Mouse (Mus musculus): Measurements from ENCODE around the gene Kif16b.

Gene Kif16b

DNA sequence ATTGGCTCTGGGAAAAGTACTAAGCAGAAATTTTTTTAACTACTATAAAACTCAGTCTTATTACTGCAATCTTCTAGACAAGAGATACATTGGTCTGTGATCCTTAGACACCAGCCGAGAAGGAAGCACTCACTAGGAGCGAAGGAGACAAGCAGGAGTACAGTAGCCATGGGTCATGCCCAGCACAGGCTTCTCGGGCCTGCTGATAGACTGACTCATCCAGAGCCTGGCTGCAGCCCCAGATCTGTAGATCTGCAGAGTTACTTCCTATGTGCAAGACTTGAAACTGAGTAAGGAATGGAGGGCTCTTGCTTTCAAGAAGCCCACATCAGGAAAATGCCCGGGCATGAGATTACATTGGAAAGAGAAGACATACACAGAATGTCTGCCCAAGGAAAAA is 169.0 kb downstream of the Kif16b start:
- DNase-seq (ENCODE audit: low spot score): no peak

DNA sequence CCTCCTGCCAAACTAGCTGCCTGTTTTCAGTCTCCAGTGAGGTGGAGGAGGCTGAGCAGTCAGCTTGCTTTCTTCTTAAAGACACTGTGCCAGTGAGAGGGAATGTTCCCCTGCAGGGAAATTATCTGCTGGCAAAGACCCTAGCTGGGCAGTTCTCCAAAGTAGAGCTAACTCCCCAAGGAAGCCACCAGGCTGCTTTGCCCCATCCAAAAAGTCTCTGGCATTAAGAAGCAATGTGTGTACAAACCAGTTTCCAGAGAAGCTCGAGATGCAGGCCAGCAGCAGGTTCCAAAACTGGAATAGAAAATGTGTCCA is 169.6 kb downstream of the Kif16b start:
- DNase-seq (ENCODE audit: low spot score): peak; percentile 47

DNA sequence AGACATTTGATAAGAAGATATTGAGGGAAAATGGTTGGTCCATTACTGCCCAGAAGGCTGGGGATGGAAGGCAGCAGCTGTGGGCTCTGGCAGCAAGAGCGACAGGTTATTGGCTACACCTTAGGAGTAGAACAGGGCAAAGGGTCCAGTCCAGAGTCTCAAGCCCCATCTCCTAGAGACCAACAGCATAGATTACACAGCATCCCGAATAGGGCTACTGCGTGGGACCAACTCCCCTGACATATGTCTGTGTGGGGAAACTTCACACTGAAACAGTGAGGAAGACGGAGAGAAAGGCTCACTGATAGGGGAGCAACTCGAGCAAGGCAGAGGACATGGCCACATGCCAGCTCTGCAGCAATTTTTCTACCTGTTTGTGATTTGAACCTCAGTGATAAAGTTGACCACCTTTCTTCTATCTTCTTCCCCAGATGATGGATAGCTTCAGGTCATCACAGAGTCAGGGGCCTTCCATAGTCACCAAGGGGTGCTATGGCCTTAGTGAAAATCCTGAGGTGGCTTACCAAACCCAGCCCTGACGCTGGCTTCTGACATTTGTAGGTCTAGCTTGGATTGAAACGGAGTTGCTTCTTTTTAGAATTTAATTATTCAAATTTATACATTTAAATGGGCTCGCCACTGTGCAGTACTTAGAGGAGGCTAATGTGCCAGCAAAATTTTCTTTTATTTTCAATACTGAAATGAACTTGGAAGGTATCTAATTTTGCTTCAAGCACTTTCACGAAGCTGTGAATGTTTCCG is 170.1 kb downstream of the Kif16b start:
- no peak for DNase-seq (ENCODE audit: low spot score)

DNA sequence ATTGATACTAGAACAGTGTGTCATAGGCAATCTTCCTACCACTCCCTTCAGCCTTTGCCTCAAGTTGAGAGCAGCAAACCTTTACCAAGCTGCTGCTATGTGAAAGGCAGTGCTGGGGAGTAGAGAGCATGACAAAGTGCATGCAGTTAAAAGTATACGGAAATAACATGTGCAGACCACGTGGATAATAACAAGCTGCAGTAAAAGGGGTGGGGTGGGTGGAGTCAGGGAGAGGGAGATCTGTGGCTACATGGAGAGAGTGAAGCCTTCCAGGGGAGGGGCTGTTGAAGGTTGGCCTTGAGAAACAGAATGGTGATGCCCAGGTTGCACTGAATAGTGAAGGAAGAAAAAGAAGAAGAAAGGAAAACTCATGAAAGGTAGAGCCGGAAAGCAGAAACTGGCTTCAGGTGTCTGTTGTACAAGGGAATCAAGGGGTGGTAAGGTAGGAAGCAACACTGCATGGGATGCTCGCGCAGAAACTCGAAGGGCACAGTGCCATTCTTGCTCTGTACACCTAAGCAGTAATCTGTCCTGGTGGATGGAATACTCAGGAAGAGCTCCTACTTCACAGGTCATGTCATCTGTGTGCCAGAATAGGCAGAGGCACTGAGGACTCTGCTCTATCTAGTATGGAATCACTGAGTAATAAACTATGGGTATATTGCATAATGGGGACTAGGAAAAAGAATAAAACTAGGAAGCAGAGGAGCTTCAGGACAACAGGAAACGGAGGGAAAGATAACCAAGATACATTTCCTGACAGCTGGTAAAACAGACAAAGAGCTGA is 176.9 kb downstream of the Kif16b start:
- DNase-seq (ENCODE audit: low spot score): no peak

DNA sequence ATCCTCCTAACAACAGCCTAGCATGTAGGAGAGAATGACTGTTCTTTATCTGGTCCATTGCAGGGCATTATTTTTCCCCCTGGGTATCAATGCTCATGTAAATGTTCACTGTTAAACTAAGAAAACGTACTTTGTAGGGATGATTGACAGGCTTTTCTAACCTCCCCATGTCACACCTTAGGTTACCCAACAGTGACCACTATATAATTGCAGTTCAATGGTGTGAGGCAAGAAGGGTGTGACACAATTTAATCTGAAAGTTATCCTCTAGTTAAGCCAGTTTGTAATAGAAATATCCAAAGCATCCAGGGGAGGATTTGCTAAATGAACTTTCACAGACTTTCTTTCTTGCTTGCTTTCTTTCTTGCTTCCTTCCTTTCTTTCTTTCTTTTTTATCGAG is 181.2 kb downstream of the Kif16b start:
- no peak for DNase-seq (ENCODE audit: low spot score)

DNA sequence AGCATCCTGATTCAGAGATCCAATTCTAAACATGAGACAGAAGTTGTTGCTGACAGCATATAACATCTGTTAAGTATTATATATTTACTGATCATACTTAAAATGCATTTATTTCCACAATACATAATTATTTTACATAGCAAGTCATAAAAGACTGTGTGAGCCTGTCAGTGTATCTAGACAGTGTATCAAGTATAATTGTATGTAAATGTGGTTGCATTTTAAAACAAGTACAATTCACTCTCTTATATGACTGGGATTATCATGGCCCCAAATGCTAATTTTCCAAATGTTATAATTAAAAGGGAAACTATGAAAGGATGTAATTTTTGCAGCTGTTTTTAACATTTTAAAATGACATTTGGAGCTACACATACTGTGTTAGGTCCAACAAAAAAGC is 182.3 kb downstream of the Kif16b start:
- no peak for DNase-seq (ENCODE audit: low spot score)

DNA sequence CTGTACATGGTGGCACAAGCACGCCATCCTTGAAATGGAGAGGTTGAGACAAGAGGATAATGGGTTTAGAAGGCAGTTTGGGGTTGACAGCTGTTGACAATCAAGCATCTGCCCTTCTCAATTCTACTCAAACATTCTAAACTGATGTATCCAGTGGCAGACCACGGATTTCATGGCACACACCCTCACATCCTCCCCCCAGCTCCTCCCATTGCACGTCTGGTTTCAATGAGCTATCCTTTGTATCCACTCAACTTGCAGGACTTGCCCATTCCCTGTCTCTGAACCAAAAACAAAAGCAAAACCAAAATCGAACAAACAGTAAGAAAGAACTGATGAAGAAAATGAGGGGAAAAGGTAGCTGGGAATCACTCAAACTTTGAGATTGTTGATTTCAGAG is 183.7 kb downstream of the Kif16b start:
- DNase-seq (ENCODE audit: low spot score): no peak

DNA sequence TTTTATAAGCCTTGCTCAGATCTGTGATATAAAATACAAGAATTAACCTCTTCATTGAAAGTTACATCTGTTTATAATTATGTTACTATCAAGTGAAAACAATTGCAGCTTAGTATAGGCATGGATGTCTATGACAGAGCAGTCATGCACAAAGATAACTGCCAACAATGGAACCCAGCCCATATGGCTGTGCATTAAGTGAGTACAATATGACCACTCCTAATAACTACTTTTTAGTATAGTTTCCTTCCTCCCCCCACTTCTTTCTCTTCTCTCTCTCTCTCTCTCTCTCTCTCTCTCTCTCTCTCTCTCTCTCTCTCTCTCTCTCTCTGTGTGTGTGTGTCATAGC is 185.4 kb downstream of the Kif16b start:
- DNase-seq (ENCODE audit: low spot score): no peak

DNA sequence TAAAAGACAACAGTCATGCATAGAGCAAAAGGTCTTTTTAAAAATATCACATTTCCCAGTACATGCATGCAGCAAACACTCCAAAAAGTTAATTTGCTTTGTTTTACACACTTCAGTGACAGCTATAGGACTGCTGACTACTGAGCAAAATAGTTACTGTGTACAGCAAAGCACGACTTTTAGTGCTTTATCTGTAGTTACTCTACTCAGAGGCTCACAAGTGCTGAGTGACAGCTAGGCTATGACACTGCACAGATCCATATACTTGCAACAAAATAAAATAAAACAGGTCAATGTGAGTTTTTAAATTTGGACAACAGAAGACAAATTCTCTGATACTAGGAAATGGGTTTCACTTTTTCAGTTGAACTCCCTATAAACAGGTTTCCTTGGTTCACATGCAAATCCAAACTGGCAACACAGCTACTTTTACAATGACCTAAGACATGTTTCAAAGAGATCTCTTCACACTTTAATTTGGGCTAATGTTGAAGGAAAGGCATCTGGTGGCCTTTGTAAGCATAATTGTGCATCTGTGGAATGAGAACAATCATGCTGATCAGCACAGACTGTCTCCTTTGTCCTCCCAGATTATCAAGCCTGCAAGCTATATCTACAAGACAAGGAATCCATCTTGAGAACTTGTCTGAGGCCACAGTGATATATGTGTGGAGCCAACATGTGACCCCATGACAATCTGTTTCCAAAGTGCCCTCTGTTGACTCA is 186.0 kb downstream of the Kif16b start:
- DNase-seq (ENCODE audit: low spot score): no peak

DNA sequence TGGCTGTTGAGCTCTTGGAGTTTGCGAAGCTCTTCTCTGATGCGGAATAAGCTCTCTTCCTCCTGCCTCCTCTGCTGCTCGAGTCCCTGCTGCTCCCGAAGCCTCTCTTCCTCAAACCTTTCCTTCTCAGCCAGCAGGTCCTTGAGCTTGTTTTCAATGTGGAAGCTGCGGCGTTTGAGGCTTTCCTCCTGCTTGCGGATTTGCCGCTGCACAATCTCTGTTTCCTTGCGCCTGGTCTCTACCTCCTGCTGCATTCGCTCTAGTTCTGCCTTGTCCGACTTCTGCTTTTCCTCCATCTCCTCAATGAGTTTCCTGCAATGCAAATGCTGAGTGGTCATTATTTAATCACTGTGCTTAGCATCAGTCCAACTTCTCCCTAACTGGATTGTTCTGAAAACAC is 188.6 kb downstream of the Kif16b start:
- no peak for DNase-seq (ENCODE audit: low spot score)

DNA sequence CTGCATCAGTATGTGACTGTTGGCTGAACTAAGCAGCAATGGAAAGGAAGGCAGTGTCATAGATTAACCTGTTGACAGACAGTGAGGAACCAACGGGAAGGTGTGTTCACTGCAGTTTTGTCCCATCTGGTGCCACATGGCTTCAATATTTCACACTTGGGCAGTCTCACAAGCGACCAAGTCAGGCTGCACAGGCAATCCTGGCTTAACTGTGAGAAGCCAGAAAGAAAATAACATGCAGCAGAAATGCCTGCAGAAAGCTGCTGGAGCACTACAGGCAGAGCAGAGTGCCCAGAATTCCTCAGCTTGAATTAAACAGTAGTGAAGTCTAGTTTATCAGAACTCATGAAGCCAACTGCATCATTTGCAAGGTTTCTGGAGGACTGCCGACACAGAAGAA is 192.0 kb downstream of the Kif16b start:
- no peak for DNase-seq (ENCODE audit: low spot score)

DNA sequence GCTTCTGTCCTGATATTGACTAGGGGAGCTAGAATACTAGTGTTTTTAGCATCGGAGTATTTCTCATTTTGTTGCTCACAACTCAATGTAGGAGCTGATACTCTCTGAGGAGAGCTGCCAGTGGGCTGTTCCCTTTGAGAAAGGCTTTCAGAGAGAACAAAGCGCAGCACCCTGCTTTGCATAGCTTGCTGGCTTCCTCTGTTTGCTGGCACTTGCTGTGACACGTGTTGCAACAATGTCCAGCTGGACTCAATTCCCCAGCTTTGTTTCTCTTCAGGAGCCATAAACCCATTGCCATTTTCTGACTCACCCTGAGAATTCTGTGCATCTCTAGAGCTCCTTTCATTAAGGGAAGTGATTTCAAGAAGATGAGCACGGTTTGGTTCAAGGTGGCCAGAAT is 200.6 kb downstream of the Kif16b start:
- no peak for DNase-seq (ENCODE audit: low spot score)

DNA sequence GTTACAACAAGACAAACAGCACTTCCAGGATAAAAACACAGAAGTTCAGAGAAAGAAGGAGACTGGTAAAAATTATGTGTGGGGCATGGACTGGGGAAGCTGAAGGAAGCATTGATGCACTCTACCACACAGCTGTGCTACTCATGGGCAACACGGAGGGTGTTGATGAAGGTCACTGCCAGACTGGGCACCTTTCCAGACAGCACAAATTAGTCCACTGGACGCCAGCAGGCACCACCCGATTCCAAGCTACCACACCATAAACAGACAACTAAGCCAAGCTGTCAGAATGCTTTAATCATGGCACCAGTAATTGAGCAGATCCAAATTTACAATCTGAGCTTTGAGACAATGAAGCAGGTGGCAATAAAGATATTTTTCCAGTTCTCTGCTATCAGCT is 202.7 kb downstream of the Kif16b start:
- DNase-seq (ENCODE audit: low spot score): peak; percentile 40

DNA sequence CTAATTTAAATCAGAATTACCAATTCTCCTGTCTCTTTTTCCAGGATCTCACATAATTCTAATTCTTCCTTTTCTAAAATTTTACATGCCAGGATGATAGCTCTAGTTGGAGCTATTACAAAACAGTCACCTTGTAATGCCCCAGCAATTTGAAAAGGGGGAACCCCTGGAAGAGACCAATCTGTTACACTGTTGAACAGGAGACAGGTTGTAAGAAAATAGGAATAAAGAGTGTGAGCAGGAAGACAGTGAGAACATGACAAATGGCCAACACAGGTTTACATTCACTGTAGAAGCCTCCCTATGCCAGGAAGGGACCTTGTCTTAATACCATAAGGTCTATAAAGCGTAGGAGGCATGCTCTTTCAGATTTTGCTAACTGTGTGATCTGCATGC is 206.4 kb downstream of the Kif16b start:
- DNase-seq (ENCODE audit: low spot score): no peak

DNA sequence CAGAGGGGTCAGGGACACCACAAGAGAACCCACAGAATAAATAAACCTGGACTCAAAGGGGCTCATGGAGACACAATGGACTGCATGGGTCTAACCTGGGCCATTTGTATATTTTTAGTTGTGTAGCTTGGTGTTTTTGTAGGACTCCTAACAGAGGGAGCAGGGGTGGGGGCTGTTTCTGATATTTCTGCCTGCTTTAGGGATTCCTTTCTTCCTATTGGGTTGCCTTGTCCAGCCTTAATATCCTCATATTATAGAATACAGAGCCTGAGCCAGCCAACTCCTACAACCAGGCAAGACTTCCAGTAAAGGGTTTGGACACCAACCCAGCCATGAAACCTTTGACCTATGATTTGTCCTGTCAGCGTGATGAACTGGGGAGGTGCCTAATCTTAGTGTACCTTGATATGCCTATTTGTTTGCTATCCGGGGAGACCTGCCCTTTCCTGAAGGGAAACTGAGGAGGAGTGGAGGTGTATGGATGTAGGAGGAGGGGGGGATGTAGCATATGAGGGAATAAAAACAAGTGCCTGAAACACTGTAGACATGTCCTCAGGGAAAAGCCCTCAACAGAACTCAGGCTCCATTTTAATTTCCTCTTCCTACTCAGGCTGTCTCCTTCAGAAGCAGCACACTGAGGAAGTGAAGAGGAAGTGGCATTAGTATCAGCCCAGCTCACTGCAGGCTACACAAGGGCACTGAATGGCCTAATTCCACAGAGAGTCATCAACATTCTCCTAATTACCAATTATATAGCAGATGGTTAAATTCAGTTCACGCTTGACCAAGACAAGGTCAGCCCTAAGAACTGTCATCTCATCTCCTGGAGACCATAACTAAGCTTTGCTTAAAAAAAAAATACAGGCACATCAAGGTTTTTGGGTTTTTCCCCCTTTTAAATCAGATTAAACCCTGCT is 207.1 kb downstream of the Kif16b start:
- DNase-seq (ENCODE audit: low spot score): no peak

DNA sequence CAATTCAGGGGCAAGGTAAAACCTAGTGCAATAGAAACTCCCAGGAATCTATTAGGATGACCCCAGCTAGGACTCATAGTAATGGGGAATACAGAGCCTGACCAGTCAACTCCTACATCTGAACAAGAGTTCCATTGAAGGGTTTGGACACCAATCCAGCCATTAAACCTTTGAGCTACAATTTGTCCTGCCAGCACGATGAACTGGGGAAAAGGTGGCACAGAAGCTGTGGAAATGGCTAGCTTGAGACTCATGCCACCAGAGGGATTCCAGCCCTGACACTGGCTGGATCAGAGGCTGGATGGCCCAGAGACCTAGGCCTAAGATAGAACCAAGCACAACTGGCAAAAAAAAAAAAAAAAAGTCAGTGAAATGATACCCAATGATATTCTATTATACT is 207.9 kb downstream of the Kif16b start:
- DNase-seq (ENCODE audit: low spot score): no peak

DNA sequence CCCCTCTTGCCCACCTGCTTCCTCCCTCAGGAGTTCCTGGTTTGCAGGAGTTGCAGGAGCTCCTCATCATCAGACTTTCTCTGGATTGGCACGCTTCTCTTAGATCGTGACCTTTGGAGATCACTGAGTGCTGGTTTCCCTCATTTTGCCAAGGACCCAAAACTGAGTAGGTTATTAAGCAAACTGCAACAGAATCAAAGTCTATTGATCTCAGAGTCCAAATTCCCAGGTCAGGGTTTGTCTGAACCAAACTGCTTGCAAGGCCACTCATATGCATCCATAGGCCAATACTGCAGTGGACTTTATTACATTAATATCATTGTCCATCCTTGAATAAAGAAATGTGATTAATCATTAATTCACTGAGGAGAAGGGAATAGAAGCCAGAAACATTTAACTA is 211.8 kb downstream of the Kif16b start:
- no peak for DNase-seq (ENCODE audit: low spot score)

DNA sequence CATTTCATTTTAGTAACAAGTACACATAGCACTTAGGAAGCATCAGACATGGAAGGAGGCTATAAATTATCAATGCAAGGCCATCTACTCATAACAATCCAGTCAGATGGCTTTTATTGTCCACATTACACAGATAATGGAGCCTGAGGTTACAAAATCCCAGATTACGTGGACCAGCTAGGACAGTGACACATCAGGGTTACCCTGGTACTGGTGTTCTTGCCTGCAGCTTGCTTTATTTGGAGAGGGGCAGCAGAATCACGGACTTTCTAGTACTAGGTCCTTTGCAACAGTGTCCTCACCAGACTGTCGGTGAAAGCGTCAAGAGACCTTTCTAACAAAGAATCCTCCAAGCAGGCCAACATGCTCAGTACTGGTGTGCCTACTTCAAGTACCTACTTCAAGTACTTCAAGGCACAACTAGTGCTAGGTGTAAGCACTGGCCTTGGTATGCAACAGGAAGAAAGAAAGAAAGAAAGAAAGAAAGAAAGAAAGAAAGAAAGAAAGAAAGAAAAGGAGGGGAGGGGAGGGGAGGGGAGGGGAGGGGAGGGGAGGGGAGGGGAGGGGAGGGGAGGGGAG is 213.3 kb downstream of the Kif16b start:
- DNase-seq (ENCODE audit: low spot score): no peak

DNA sequence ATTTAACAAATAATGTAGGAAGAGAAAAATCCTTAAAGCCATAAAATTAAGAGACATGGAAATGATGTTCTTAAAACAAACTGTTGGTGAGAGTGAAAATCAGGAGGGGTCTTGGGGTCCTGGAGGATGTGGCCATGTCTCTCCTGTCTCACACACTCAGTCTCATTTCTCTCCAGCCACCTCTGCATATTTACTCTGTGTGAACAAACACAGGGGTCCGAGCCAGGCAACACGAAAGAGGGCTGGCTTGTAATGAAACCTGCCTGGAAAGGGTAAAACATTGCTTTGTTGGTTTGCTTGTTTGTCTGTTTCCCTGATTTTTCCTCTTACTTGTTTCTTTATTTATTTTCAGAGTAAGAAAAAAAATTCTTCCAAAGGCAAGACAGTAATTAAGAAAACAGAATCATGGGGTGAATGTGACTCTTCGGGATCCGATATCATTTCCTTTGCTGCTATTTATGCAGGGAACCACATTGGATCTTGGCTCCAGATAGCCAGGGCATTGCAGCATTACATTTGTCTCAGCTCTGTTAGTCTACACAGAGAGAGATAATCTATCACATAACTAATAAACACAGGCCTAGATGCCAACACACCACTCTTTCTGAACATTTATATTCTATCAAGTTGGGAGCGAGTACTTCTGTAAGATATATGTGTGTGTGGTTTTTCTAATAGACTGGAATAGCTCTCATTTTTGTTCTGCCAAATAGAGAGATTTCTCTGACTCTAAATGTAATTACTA is 218.2 kb downstream of the Kif16b start:
- DNase-seq (ENCODE audit: low spot score): no peak

DNA sequence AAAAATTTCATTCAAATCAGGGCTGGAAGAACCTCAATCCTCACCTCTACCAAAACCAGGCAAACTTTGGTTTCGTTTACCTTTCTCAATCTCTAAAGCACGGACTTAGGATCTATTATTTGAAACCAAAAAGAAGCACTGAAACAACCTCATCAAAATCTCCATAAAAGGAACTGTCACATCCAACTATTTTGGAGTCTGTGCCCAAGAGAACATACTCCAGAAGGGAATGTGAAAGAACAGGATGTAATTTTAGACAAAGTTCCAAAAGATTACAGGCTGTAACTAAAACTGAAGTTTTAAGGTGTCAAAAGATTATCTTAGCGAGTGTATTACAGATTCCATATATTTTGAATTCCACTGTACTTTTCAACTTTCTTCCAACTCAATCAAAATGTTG is 232.9 kb downstream of the Kif16b start:
- no peak for DNase-seq (ENCODE audit: low spot score)

DNA sequence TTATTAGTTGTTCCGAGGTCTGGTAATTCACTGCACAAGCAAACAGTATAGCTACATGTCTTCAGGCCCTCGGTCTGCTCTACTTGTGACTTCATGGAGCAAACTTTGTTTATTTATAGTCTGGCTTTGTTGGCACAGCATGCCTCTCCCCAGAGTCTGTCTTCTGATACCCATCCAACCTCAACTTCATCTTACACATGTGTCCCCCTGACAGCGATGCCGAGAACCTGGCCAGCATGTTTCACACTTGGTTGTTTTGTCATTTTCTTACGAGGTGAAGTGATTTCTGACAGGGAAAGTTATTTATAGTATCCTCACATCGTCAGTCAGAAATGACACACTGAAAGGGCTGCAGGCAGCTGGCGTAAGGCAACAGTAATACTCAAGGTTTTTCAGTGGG is 249.7 kb downstream of the Kif16b start:
- no peak for DNase-seq (ENCODE audit: low spot score)

All from layer of hippocampus, adult 9-10 months (tissue).